Mouse (Mus musculus) kidney, postnatal 4 days (tissue): ENCODE data around the gene Afap1l2.

Source experiments
- DNase-seq, 2 experiments: peaks; one replicate each; pipeline ENCODE4 v3.0.0; 2021; ENCODE audit warnings: mixed read lengths in 2 of 2

The Afap1l2 gene

GRCm38 (mm10) chr19:56975502-56975901, 32.5 kb downstream of the Afap1l2 start:
- peak in 1 of 2 experiments; percentile 43 for DNase-seq

- peak; percentile 50 to 54 for DNase-seq
Measured at GRCm38 (mm10) chr19:56974159-56974558, 33.9 kb downstream of the Afap1l2 start.

- no peak for DNase-seq
Measured at GRCm38 (mm10) chr19:56972768-56973167, 35.3 kb downstream of the Afap1l2 start.

- no peak for DNase-seq
Measured at GRCm38 (mm10) chr19:56971347-56971746, 36.7 kb downstream of the Afap1l2 start.

GRCm38 (mm10) chr19:56963876-56964275, 44.2 kb downstream of the Afap1l2 start:
- DNase-seq, result no peak

GRCm38 (mm10) chr19:56959601-56960000, 48.4 kb downstream of the Afap1l2 start:
- DNase-seq, result no peak

- DNase-seq, result no peak
Measured at GRCm38 (mm10) chr19:56959057-56959456, 49.0 kb downstream of the Afap1l2 start.

GRCm38 (mm10) chr19:56958582-56959021, 49.4 kb downstream of the Afap1l2 start:
- peak; percentile 63 to 75 for DNase-seq

GRCm38 (mm10) chr19:56958011-56958410, 50.0 kb downstream of the Afap1l2 start:
- no peak for DNase-seq

GRCm38 (mm10) chr19:56955568-56956513, 52.2 kb downstream of the Afap1l2 start:
- DNase-seq, result no peak

- no peak for DNase-seq
Measured at GRCm38 (mm10) chr19:56954857-56955256, 53.2 kb downstream of the Afap1l2 start.

GRCm38 (mm10) chr19:56953856-56954255, 54.2 kb downstream of the Afap1l2 start:
- peak in 1 of 2 experiments; percentile 34 for DNase-seq

- no peak for DNase-seq
Measured at GRCm38 (mm10) chr19:56950818-56951217, 57.2 kb downstream of the Afap1l2 start.

GRCm38 (mm10) chr19:56949868-56950267, 58.2 kb downstream of the Afap1l2 start:
- DNase-seq, result no peak

- no peak for DNase-seq
Measured at GRCm38 (mm10) chr19:56947971-56948610, 59.9 kb downstream of the Afap1l2 start.

GRCm38 (mm10) chr19:56946727-56947126, 61.3 kb downstream of the Afap1l2 start:
- no peak for DNase-seq

GRCm38 (mm10) chr19:56946277-56946676, 61.8 kb downstream of the Afap1l2 start:
- DNase-seq, result no peak

GRCm38 (mm10) chr19:56945621-56946020, 62.4 kb downstream of the Afap1l2 start:
- DNase-seq, result no peak

GRCm38 (mm10) chr19:56944826-56945225, 63.2 kb downstream of the Afap1l2 start:
- no peak for DNase-seq

GRCm38 (mm10) chr19:56944211-56944610, 63.8 kb downstream of the Afap1l2 start:
- peak; percentile 61 to 74 for DNase-seq

GRCm38 (mm10) chr19:56942216-56942615, 65.8 kb downstream of the Afap1l2 start:
- DNase-seq, result no peak

GRCm38 (mm10) chr19:56940507-56940906, 67.5 kb downstream of the Afap1l2 start:
- DNase-seq, result peak; percentile 44 to 50

GRCm38 (mm10) chr19:56939826-56940225, 68.2 kb downstream of the Afap1l2 start:
- peak; percentile 67 to 80 for DNase-seq

- DNase-seq, result no peak
Measured at GRCm38 (mm10) chr19:56937911-56938310, 70.1 kb downstream of the Afap1l2 start.
